Mouse (Mus musculus) testis, adult 2 months (tissue): ENCODE measurements around the gene Shpk. TPM values are rescaled to one million over a fixed set of nuclear protein-coding genes. Genes with fewer than 3 reads are reported as not detected.

ENCODE experiments used
- H3K27ac ChIP-seq: fragments of 200-500 bp; 2 replicates; pipeline ENCODE4 v1.5.1; 2012; ENCODE audit warnings: low read depth, low read length; ENCODE audit not compliant: control insufficient read depth, insufficient read depth
- H3K27me3 ChIP-seq: fragments of 200-500 bp; 2 replicates; pipeline ENCODE4 v1.6.1; 2012; ENCODE audit warnings: mild to moderate bottlenecking, low read length, moderate library complexity; ENCODE audit not compliant: control insufficient read depth, insufficient read depth
- H3K36me3 ChIP-seq: fragments of 200-500 bp; 2 replicates; pipeline ENCODE4 v1.6.1; 2012; ENCODE audit warnings: mild to moderate bottlenecking, low read length; ENCODE audit not compliant: control insufficient read depth, insufficient read depth
- H3K4me1 ChIP-seq: fragments of 200-500 bp; 2 replicates; pipeline ENCODE4 v1.6.1; 2012; ENCODE audit warnings: low read length; ENCODE audit not compliant: control insufficient read depth, insufficient read depth
- H3K4me3 ChIP-seq: fragments of 200-500 bp; 2 replicates; pipeline ENCODE4 v1.5.1; 2012; ENCODE audit warnings: low read depth, mild to moderate bottlenecking, low read length, moderate library complexity, mixed read lengths; ENCODE audit not compliant: control insufficient read depth
- CTCF ChIP-seq: fragments of 200-500 bp; IDR thresholded peaks from 2 replicates; pipeline ENCODE4 v1.5.1; 2012; ENCODE audit warnings: low read depth, mild to moderate bottlenecking, inconsistent platforms, low read length, moderate library complexity; ENCODE audit not compliant: control insufficient read depth, insufficient read depth, insufficient replicate concordance
- POLR2A ChIP-seq: fragments of 200-500 bp; IDR thresholded peaks from 2 replicates; pipeline ENCODE4 v1.6.1; 2012; ENCODE audit warnings: low read depth, mild to moderate bottlenecking, inconsistent platforms, low read length, moderate library complexity; ENCODE audit not compliant: control insufficient read depth
- polyA plus RNA-seq: library from polyadenylated mRNA; depleted of rRNA; stranded (reverse); fragments of >200 nt; gene quantifications from 2 replicates; pipeline ENCODE4 v1.2.3, GENCODE M21; 2012

The Shpk gene
- polyA plus RNA-seq, 1 experiment = 2.0 TPM

DNA sequence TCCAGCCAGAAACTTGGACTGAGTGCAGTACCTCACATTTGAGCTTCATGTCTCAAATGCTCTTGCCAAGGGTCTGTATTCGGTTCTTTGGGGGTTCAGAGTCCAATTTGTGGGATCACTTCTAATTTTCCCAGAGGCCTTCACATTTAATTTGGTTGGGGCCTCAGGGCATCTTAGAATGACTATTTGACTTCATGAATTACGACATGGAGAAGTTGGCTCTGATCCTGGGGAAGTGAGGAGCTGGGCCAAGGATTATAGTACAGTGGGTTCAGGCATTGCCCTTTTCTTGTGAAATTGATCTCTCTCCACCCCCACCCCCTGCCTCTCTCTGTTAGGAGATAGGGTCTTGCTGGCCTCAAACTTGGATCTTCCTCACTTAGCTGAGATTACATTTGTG is 1.8 kb downstream of the Shpk start:
- Histone ChIP-seq H3K27ac (no peak overlapping the region), H3K27me3 (no peaks in the 10 kb centered on the region), H3K36me3 (no peaks in the 10 kb centered on the region; the same call in 1 of the 2 replicates), H3K4me1 (peaks cover 11% of the 10 kb centered on the region), H3K4me3 (no peak overlapping the region)
- TF ChIP-seq POLR2A (no peak), CTCF (no peak)

DNA sequence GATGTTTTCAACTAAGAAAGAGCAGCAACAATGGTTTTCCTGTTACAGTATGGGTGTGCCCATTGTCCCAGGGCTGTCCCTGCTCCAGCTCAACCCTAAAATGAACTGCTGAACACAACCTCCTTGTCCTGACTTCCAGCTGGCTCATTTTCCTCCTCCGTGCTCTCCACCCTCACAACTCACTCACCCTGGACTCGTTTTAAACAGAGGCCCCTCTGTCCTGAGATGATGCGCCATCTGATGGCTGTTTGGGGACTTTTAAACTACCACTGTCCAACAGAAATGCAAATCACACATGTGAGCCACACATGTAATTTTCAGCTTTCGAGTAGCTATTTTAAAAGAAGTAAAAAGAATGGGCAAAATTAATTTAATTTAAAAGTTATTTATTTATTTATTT is 2.3 kb downstream of the Shpk start:
- no peak overlapping the region for H3K27ac ChIP-seq
- H3K4me1 ChIP-seq = peaks cover 11% of the 10 kb centered on the region
- no peak for TF ChIP-seq POLR2A
- TF ChIP-seq CTCF = no peak
- no peaks in the 10 kb centered on the region; the same call in 1 of the 2 replicates for H3K36me3 ChIP-seq
- H3K27me3 ChIP-seq = no peaks in the 10 kb centered on the region
- H3K4me3 ChIP-seq = no peak overlapping the region

DNA sequence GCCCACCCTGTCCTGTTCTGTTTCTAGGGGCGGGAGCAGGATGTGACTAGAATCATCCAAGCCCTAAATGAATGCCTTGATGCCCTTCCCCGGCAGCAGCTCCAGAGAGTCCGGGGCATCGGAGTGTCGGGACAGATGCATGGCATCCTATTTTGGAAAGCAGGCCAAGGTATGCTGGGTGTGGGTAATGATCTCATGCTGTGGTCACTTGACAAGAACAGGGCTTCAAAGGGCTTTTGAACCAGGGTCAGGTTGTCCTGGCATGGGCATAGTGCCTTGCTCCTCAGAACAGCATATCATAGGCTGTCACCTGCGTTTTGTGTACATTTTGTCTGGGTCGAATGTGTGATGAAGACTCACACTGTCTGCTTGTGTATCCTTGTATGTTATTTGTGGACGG is 4.6 kb downstream of the Shpk start:
- Histone ChIP-seq H3K4me3 (no peak overlapping the region), H3K27ac (no peak overlapping the region), H3K4me1 (peaks cover 6% of the 10 kb centered on the region), H3K27me3 (no peaks in the 10 kb centered on the region), H3K36me3 (no peaks in the 10 kb centered on the region; the same call in 1 of the 2 replicates)
- TF ChIP-seq POLR2A = no peak
- no peak for TF ChIP-seq CTCF

DNA sequence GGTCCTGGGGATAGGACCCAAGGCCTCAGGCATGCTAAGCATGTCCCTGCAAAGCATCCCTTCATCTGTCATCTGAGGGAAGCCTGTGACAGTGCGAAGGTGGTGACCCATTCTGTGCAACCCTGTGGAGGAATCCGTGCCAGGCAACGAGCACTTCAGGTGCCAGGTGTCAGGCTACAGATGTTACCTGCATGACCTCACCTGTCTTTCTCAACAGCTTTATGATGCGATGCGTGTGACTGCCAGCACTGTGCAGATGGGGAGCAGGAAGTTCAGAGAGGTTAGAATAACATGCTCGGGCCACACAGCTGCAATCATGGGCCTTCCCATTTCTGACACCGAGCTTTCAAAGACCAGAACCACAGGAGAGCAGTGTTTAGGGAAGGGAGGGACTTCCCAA is 5.9 kb downstream of the Shpk start:
- no peak for TF ChIP-seq POLR2A
- TF ChIP-seq CTCF = no peak
- no peaks in the 10 kb centered on the region for H3K27me3 ChIP-seq
- H3K4me1 ChIP-seq = no peaks in the 10 kb centered on the region

DNA sequence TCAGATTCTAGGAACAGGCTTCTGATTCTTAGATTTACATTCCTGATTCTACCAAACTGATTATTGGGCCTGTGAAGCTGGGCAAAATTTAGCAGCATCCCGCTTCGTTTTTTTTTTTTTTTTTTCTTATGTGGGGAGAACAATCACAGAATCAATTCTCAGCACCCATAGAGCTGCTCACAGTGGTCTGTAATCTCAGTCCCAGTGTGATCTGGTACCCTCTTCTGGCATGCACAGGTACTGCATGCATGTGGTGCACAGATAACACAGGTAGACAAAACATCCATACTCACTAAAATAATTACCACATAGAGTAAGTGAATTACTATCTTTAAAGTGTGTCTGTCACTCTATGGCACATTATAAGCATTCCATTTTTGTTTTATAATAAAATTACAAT is 8.4 kb downstream of the Shpk start:
- no peaks in the 10 kb centered on the region; the same call in 1 of the 2 replicates for H3K36me3 ChIP-seq
- no peaks in the 10 kb centered on the region for H3K4me1 ChIP-seq
- TF ChIP-seq CTCF (no peak), POLR2A (no peak)
- no peak overlapping the region for H3K27ac ChIP-seq
- no peak overlapping the region for H3K4me3 ChIP-seq
- H3K27me3 ChIP-seq = no peaks in the 10 kb centered on the region

More for the DNA sequence above, 5.9 kb downstream of the Shpk start:
- Histone ChIP-seq H3K36me3 (no peaks in the 10 kb centered on the region; the same call in 1 of the 2 replicates), H3K4me3 (no peak overlapping the region), H3K27ac (no peak overlapping the region)

GRCm38 (mm10) chr11:73213956-73214355 is 14.7 kb downstream of the Shpk start:
- no peak overlapping the region for H3K4me3 ChIP-seq
- H3K27ac ChIP-seq = no peak overlapping the region
- no peaks in the 10 kb centered on the region for H3K27me3 ChIP-seq
- no peak for TF ChIP-seq POLR2A
- no peak for TF ChIP-seq CTCF
- no peaks in the 10 kb centered on the region for H3K36me3 ChIP-seq
- H3K4me1 ChIP-seq = no peaks in the 10 kb centered on the region

- no peaks in the 10 kb centered on the region for H3K27me3 ChIP-seq
- no peaks in the 10 kb centered on the region for H3K4me1 ChIP-seq
- no peaks in the 10 kb centered on the region for H3K36me3 ChIP-seq
- no peak overlapping the region for H3K4me3 ChIP-seq
- TF ChIP-seq CTCF (peak; percentile 49; the same call in 1 of the 2 replicates), POLR2A (no peak)
- H3K27ac ChIP-seq = no peak overlapping the region
Measured at GRCm38 (mm10) chr11:73219671-73220070, 20.4 kb downstream of the Shpk start.

GRCm38 (mm10) chr11:73220651-73221050 is 21.4 kb downstream of the Shpk start:
- H3K27me3 ChIP-seq = no peaks in the 10 kb centered on the region
- no peaks in the 10 kb centered on the region for H3K36me3 ChIP-seq
- no peak overlapping the region for H3K4me3 ChIP-seq
- no peak for TF ChIP-seq POLR2A
- TF ChIP-seq CTCF = no peak
- no peak overlapping the region for H3K27ac ChIP-seq
- no peaks in the 10 kb centered on the region for H3K4me1 ChIP-seq
